Mouse (Mus musculus) testis, adult 2 months (tissue): Measurements from ENCODE around the gene Scai.

Source experiments
- CTCF ChIP-seq: fragments of 200-500 bp; IDR thresholded peaks from 2 replicates; pipeline ENCODE4 v1.5.1; 2012; ENCODE audit warnings: low read depth, mild to moderate bottlenecking, inconsistent platforms, low read length, moderate library complexity; ENCODE audit not compliant: control insufficient read depth, insufficient read depth, insufficient replicate concordance
- POLR2A ChIP-seq: fragments of 200-500 bp; IDR thresholded peaks from 2 replicates; pipeline ENCODE4 v1.6.1; 2012; ENCODE audit warnings: low read depth, mild to moderate bottlenecking, inconsistent platforms, low read length, moderate library complexity; ENCODE audit not compliant: control insufficient read depth

GRCm38 (mm10) chr2:39140586-39141455, 49.7 kb downstream of the Scai start:
- TF ChIP-seq CTCF (no peak), POLR2A (no peak)
